Mouse (Mus musculus) forebrain, embryonic 15.5 days (tissue): ENCODE measurements around the gene Retreg3. TPM values are rescaled to one million over a fixed set of nuclear protein-coding genes. Genes with fewer than 3 reads are reported as not detected.
"Not testable (repeated sequence)": the region's sequence is repeated elsewhere in the genome, so short reads cannot be mapped to it uniquely, and the experiment has no call there.

Experiments
- ATAC-seq: fragments of 200-750 bp; cut with Nextera tagmentation; replicated peaks from 2 replicates; pipeline ENCODE4 v1.8.0; 2017; ENCODE audit warnings: mild to moderate bottlenecking, moderate TSS enrichment, moderate library complexity
- H3K27ac ChIP-seq: fragments of 300-500 bp; sonication (generic); replicated peaks from 2 replicates; pipeline ENCODE4 v1.5.1; 2015; ENCODE audit warnings: mild to moderate bottlenecking, inconsistent platforms
- H3K27me3 ChIP-seq: fragments of 300-500 bp; sonication (generic); 2 replicates; pipeline ENCODE4 v1.6.1; 2015; ENCODE audit warnings: inconsistent platforms
- H3K36me3 ChIP-seq: fragments of 300-500 bp; sonication (generic); 2 replicates; pipeline ENCODE4 v1.6.1; 2015; ENCODE audit warnings: mild to moderate bottlenecking, inconsistent platforms
- H3K4me1 ChIP-seq: fragments of 300-500 bp; sonication (generic); 2 replicates; pipeline ENCODE4 v1.6.1; 2015; ENCODE audit warnings: inconsistent platforms
- H3K4me2 ChIP-seq: fragments of 300-500 bp; sonication (generic); replicated peaks from 2 replicates; pipeline ENCODE4 v1.6.1; 2015; ENCODE audit warnings: mild to moderate bottlenecking, inconsistent platforms
- H3K4me3 ChIP-seq: fragments of 300-500 bp; sonication (generic); 2 replicates; pipeline ENCODE4 v1.5.1; 2015; ENCODE audit warnings: mild to moderate bottlenecking, inconsistent platforms
- H3K9ac ChIP-seq: fragments of 300-500 bp; sonication (generic); replicated peaks from 2 replicates; pipeline ENCODE4 v1.6.1; 2015; ENCODE audit warnings: mild to moderate bottlenecking, inconsistent platforms
- H3K9me3 ChIP-seq: fragments of 300-500 bp; sonication (generic); 2 replicates; pipeline ENCODE4 v1.6.1; 2016; ENCODE audit warnings: inconsistent platforms
- WGBS: fragments of 180-500 bp; shearing (Covaris S2); methylation state at CpG from one replicate; pipeline ENCODE4 v1.1.7; 2015; ENCODE audit warnings: mixed read lengths; 5-methylcytosine and 5-hydroxymethylcytosine counted together
- polyA plus RNA-seq: library from polyadenylated mRNA; unstranded; fragments of >200 nt; fragmentation: Nextera tagmentation; extraction: Ambion mirVana; gene quantifications from 2 replicates; pipeline ENCODE4 v1.2.1, GENCODE M21; 2015

The Retreg3 gene
- polyA plus RNA-seq, 1 experiment from 2014 or later: 27.7 TPM

DNA sequence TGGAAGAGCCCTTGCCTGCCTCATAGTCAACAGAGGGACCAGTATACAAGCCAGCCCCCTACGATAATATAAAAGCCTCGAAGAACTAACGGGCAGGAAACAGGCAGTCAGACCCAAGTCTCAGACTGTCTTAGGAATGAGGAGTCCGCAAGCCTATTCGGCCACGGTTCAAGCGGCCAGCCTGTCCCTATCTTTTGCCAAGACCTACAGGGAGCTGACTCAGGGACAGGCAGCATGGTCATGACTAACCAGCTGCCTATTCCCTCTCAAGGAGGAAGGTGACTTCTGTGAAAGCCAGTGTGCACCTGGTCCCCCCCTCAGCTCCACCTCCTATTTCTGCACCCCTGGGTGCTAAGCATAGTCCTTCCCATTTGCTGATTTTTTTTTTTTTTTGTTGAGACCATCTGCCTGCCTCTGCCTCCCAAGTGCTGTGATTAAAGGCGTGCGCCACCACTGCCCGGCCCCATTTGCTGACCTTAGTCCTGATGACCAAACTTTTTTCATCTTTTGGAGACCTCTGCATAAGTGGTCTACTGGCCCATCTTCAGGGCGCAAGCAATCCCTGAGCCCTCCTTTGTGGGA lies 9.4 kb upstream of the Retreg3 start:
- no peak for ATAC-seq
- 82% methylated on average over 11 of the region's 11 CpGs for WGBS
- H3K4me3 ChIP-seq: no peak overlapping the region
- no peaks in the 10 kb centered on the region for H3K4me1 ChIP-seq
- H3K27ac ChIP-seq: no peak overlapping the region
- H3K4me2 ChIP-seq: no peak overlapping the region
- H3K9ac ChIP-seq: no peak overlapping the region
- no peaks in the 10 kb centered on the region for H3K9me3 ChIP-seq
- H3K27me3 ChIP-seq: no peaks in the 10 kb centered on the region
- peaks cover 15% of the 10 kb centered on the region for H3K36me3 ChIP-seq

DNA sequence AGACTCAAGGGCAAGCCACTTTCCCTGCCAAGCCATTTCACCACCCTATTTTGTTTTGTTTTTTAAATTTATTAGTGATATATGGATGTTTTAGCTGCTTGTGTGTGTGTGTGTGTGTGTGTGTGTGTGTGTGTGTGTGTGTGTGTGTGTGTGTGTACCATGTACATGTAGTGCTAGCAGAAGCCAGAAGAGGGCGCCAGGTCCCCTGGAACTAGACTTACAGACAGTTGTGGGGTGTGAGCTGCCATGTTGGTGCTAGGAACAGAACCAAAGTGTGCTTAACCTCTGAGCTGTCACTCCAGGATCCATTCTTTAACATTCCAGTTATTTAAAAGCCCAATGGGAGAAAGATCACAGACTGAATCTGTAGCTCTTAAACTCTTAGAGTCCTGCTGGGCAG lies 7.4 kb upstream of the Retreg3 start:
- no peaks in the 10 kb centered on the region for H3K9me3 ChIP-seq
- H3K4me2 ChIP-seq: no peak overlapping the region
- 100% methylated on average over 1 of the region's 1 CpGs for whole genome bisulfite sequencing
- H3K27me3 ChIP-seq: no peaks in the 10 kb centered on the region
- H3K4me1 ChIP-seq: no peaks in the 10 kb centered on the region
- no peak overlapping the region for H3K4me3 ChIP-seq
- no peak overlapping the region for H3K9ac ChIP-seq
- peaks cover 28% of the 10 kb centered on the region for H3K36me3 ChIP-seq
- H3K27ac ChIP-seq: no peak overlapping the region
- ATAC-seq: no peak

DNA sequence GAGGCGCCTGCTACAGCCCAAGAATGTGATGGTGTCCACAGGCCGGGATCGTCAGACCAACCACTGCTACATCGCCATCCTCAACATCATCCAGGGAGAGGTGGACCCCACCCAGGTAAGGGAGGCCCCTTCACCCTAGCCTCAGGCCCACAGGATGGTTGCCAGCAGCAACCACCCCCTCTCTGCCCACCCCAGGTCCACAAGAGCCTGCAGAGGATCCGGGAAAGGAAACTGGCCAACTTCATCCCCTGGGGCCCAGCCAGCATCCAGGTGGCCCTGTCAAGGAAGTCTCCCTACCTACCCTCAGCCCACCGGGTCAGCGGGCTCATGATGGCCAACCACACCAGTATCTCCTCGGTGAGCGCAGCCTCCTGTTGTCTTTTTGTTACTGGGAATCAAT lies 5.3 kb upstream of the Retreg3 start:
- H3K4me2 ChIP-seq, H3K4me3 ChIP-seq, H3K27ac ChIP-seq, H3K27me3 ChIP-seq, H3K9me3 ChIP-seq, H3K9ac ChIP-seq, ATAC-seq: not testable (repeated sequence)
- WGBS: 96% methylated on average over 9 of the region's 9 CpGs
- H3K36me3 ChIP-seq: peaks cover 28% of the 10 kb centered on the region
- peaks cover 18% of the 10 kb centered on the region for H3K4me1 ChIP-seq

DNA sequence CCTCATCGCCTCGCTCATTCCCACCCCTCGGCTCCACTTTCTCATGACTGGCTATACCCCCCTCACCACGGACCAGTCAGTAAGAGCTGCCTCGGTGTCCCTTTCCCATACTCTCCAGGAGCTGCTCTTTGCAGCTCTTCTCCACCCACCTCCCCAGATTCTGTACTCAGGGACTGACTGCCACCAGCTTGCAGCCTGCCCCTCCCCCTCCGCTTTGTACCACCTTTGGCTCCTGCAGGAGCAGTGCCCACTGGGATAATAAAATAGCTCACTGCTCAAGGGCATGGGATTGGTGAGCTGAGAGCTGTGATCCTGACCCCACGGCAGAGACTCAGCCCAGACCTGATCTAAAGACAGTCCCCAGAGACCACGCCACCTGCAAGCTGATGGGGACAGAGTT lies 4.8 kb upstream of the Retreg3 start:
- 96% methylated on average over 8 of the region's 8 CpGs for WGBS

DNA sequence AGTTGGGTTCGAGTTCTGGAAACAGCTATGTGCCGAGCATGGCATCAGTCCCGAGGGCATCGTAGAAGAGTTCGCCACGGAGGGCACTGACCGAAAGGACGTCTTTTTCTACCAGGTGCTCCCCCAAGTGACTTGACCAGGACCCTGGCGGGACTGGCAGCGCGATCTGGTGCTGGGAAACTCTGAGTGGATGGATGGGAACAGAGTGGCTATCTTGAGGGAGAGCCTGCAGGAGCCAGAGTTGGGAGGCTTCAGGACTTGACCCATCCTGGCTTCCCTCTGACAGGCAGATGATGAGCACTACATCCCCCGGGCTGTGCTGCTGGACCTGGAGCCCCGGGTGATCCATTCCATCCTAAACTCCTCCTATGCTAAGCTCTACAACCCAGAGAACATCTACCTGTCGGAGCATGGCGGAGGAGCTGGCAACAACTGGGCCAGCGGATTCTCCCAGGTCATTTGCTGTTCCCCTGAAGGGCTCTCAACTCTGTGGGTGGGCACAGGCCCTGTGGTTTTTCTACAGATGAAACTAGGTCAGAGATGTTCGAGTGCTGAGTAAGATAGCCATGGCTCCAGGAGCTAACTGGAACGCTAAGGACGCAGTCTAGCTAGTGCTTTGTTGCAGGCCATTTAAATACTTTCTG lies 974 bp upstream of the Retreg3 start:
- Histone ChIP-seq H3K27ac (peak overlapping the region; percentile 89), H3K36me3 (peaks cover 17% of the 10 kb centered on the region), H3K4me2 (peak overlapping the region; percentile 93), H3K9me3 (no peaks in the 10 kb centered on the region), H3K9ac (peak overlapping the region; percentile 80), H3K4me3 (peak overlapping the region; percentile 74), H3K27me3 (no peaks in the 10 kb centered on the region), H3K4me1 (peaks cover 41% of the 10 kb centered on the region)
- 20% methylated on average over 19 of the region's 19 CpGs for WGBS
- no peak for ATAC-seq

More for the DNA sequence above, 4.8 kb upstream of the Retreg3 start:
- not testable (repeated sequence) for H3K4me2 ChIP-seq, H3K9me3 ChIP-seq, H3K9ac ChIP-seq, H3K27me3 ChIP-seq, H3K4me3 ChIP-seq, H3K27ac ChIP-seq, ATAC-seq
- Histone ChIP-seq H3K36me3 (peaks cover 28% of the 10 kb centered on the region), H3K4me1 (peaks cover 18% of the 10 kb centered on the region)

DNA sequence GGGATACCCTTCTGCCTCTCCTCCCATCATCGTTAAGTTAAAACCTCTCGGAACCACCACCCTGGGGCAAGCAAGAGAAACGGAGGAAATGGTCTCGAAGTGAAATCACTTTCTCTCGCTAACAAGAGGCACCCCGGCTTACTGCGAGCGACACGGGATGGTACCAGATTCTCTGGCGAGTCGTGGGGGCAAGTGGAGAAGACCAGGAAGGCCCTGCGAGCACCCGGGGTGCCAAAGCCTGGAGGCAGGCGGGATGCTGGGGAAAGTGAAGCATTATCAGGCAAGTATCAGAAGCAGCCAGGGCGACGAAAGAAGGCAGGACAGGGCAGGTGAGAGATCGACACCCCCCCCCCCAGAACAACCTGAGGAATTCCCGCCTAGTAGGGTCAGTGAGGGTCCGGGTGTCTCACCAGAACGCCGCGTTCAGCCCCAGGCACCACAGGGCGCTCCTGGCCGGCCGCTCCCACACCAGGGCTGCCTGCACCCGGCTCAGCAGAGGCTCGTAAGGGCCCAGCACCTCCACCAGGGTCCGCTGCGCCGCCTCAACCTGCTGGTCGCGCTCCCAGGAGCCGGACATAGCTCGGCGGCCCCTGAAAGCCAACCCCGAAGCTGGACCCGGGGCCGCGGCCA lies 447 bp downstream of the Retreg3 start:
- peak; percentile 84 for ATAC-seq

DNA sequence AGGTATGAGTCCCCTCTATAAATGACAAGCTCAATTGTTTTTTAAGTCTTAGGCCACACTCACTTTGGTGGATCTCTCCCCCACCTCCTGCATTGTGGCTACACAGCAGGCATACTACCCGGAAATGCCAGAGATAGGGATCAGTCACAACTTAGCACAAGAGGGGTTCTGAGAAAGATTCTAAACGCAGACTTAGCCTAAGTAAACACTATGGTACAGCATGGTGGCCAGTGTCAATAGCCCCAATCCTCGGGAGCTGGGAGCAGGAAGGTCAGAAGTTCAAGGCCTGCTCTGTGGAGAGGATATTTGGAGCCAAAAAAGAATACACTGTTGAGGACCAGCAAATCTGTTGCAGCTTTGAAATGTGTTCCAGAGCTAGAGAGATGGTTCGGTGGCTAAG lies 1.6 kb downstream of the Retreg3 start:
- Histone ChIP-seq H3K9ac (peak overlapping the region; percentile 90; the same call in 1 of the 2 replicates), H3K4me1 (peaks cover 55% of the 10 kb centered on the region)
- no peak for ATAC-seq

More for the DNA sequence above, 447 bp downstream of the Retreg3 start:
- peak overlapping the region; percentile 88 for H3K27ac ChIP-seq
- H3K9ac ChIP-seq: peak overlapping the region; percentile 90
- peak overlapping the region; percentile 93 for H3K4me2 ChIP-seq
- H3K36me3 ChIP-seq: peaks cover 13% of the 10 kb centered on the region; the same call in 1 of the 2 replicates
- no peaks in the 10 kb centered on the region for H3K9me3 ChIP-seq
- H3K4me3 ChIP-seq: peak overlapping the region; percentile 74
- WGBS: under 1% methylated on average over 39 of the region's 39 CpGs
- H3K4me1 ChIP-seq: peaks cover 55% of the 10 kb centered on the region
- no peaks in the 10 kb centered on the region for H3K27me3 ChIP-seq

DNA sequence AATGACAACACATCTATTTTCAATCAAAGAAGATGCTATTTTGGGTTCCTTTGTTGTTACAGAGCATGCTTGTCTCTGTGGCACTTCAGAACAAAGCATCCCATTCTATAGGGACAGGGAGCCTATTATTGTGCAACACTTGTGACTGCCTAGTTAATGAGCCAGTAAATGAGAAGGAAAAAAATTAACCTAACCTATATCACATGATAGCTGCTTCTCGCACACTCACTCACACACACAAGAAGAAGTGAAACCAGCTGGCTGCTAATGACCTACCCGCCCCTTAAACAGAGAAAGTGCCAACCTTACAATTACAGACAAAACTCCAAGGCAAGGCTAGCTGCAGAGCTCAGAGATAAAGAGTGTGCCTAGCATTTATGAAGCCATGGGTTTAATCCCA lies 4.1 kb downstream of the Retreg3 start:
- Histone ChIP-seq H3K4me1 (peaks cover 43% of the 10 kb centered on the region), H3K36me3 (peaks cover 6% of the 10 kb centered on the region; the same call in 1 of the 2 replicates), H3K27me3 (no peaks in the 10 kb centered on the region), H3K9me3 (no peaks in the 10 kb centered on the region), H3K27ac (peak overlapping the region; percentile 51), H3K4me3 (no peak overlapping the region), H3K4me2 (no peak overlapping the region), H3K9ac (no peak overlapping the region; the same call in 1 of the 2 replicates)
- WGBS: 15% methylated on average over 2 of the region's 2 CpGs
- ATAC-seq: no peak

More for the DNA sequence above, 1.6 kb downstream of the Retreg3 start:
- peak overlapping the region; percentile 74; the same call in 1 of the 2 replicates for H3K4me3 ChIP-seq
- no peaks in the 10 kb centered on the region for H3K27me3 ChIP-seq
- H3K27ac ChIP-seq: no peak overlapping the region
- no peaks in the 10 kb centered on the region for H3K9me3 ChIP-seq
- 61% methylated on average over 4 of the region's 4 CpGs for WGBS
- H3K4me2 ChIP-seq: peak overlapping the region; percentile 93
- peaks cover 9% of the 10 kb centered on the region for H3K36me3 ChIP-seq

DNA sequence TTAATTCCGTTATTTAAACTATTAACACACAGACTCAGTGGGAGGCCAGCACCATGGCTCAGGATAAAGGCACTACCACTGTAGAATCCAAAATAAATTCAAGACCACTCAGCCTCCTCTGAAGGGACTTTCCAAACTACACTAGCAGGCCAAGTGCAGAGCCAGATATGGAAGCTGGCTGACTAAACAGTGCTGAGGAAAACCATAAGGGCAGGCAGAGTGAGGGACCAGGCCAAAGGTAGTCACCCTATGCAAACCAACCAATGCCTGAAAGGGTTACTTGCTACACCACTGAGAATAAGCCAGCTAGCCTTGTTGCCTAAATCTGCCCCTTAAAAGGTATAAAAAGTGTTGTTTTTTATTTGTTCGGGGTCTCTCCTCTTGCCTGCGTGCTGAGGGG lies 7.5 kb downstream of the Retreg3 start:
- WGBS: 84% methylated on average over 3 of the region's 3 CpGs
- Histone ChIP-seq H3K36me3 (peaks cover 6% of the 10 kb centered on the region; the same call in 1 of the 2 replicates), H3K9me3 (no peaks in the 10 kb centered on the region), H3K9ac (no peak overlapping the region), H3K27ac (no peak overlapping the region), H3K4me3 (no peak overlapping the region), H3K27me3 (no peaks in the 10 kb centered on the region), H3K4me2 (no peak overlapping the region), H3K4me1 (peaks cover 25% of the 10 kb centered on the region)
- no peak for ATAC-seq

DNA sequence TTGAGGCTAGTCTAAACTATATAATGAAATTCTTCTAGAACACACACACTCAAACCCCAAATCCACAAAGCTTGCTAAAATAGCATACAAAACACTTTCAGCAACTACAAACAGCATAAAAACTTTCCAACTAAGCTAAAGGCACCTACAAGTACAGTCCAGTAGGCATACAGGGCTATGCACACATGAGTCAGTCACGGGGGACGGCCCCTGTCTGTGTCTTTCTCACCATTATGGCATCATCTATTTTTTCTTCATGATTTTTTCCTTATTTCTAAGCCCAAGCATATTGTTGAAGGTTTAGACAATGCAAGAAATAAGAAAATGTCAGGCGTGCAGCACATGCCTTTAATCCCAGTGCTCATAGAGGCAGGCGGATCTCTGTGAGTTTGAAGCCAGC lies 8.5 kb downstream of the Retreg3 start:
- WGBS: 87% methylated on average over 4 of the region's 4 CpGs
- no peak for ATAC-seq
- no peak overlapping the region for H3K4me2 ChIP-seq
- no peak overlapping the region for H3K9ac ChIP-seq
- H3K4me3 ChIP-seq: no peak overlapping the region
- H3K27ac ChIP-seq: no peak overlapping the region
- peaks cover 22% of the 10 kb centered on the region for H3K4me1 ChIP-seq
- no peaks in the 10 kb centered on the region for H3K9me3 ChIP-seq
- H3K27me3 ChIP-seq: no peaks in the 10 kb centered on the region
- peaks cover 6% of the 10 kb centered on the region; the same call in 1 of the 2 replicates for H3K36me3 ChIP-seq

DNA sequence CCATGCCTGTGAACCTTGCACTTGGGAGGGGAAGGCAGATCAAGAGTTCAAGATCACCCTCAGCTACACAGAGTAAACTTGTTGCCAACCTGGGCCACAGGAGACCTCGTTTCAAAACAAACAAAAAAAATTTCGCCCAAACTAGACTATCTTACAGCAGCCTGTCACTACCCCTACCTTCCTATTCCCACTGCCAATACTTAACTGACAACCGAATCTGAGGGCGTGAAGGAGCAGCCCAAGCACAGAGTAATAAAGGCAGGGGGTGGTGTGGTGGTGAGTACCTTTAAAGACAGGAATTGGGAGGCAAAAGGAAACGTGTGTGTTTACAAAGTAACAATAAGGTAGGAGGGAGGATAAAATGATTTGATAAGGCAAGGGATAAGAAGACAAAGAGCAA lies 9.0 kb downstream of the Retreg3 start:
- peaks cover 7% of the 10 kb centered on the region; the same call in 1 of the 2 replicates for H3K36me3 ChIP-seq
- WGBS: 75% methylated on average over 5 of the region's 5 CpGs
- no peak overlapping the region for H3K9ac ChIP-seq

DNA sequence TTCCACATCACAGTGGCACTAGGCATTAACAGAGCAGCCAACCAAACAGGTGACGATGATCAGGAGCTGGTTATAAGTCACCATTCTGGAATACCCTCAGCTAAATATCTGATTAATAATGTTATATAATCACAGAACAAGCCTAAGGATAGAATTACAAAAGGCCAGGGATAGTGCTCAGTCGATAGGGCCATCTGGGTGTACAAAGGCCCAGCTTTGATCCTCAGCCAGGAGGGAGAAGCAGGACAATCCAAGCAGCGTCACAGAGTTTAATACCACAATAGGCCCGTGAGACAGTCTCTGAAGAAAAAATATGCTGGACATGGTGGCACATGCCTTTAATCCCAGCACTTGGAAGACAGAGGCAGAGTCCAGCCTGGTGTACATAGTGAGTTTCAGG lies 10.3 kb downstream of the Retreg3 start:
- Histone ChIP-seq H3K9me3 (no peaks in the 10 kb centered on the region), H3K36me3 (peaks cover 13% of the 10 kb centered on the region), H3K4me2 (no peak overlapping the region), H3K4me1 (peaks cover 4% of the 10 kb centered on the region; the same call in 1 of the 2 replicates), H3K27ac (no peak overlapping the region), H3K9ac (no peak overlapping the region), H3K27me3 (no peaks in the 10 kb centered on the region), H3K4me3 (no peak overlapping the region)
- no peak for ATAC-seq
- WGBS: 54% methylated on average over 4 of the region's 4 CpGs

More for the DNA sequence above, 9.0 kb downstream of the Retreg3 start:
- no peak for ATAC-seq
- peaks cover 17% of the 10 kb centered on the region for H3K4me1 ChIP-seq
- no peak overlapping the region for H3K4me2 ChIP-seq
- H3K27ac ChIP-seq: no peak overlapping the region
- H3K27me3 ChIP-seq: no peaks in the 10 kb centered on the region
- H3K9me3 ChIP-seq: no peaks in the 10 kb centered on the region
- H3K4me3 ChIP-seq: no peak overlapping the region
